Mouse (Mus musculus) stomach, postnatal 0 days (tissue): Measurements from ENCODE around the gene Rhoq. TPM values are rescaled to one million over a fixed set of nuclear protein-coding genes. Genes with fewer than 3 reads are reported as not detected.

Experiments used
- ATAC-seq: fragments of 200-750 bp; cut with Nextera tagmentation; 2 replicates; pipeline ENCODE4 v1.8.0; 2017; ENCODE audit not compliant: low FRiP score, low TSS enrichment
- DNase-seq: peaks from one replicate; pipeline ENCODE4 v3.0.0-alpha.2; 2016; ENCODE audit warnings: low spot score
- H3K27ac ChIP-seq: fragments of 300-500 bp; sonication (generic); replicated peaks from 2 replicates; pipeline ENCODE4 v1.5.1; 2014; ENCODE audit warnings: mild to moderate bottlenecking, control low read depth
- H3K27me3 ChIP-seq: fragments of 300-500 bp; sonication (generic); 2 replicates; pipeline ENCODE4 v1.6.1; 2014; ENCODE audit warnings: low read length; ENCODE audit not compliant: control insufficient read depth, insufficient read depth
- H3K36me3 ChIP-seq: fragments of 300-500 bp; sonication (generic); 2 replicates; pipeline ENCODE4 v1.6.1; 2014; ENCODE audit warnings: low read length, mixed read lengths; ENCODE audit not compliant: control insufficient read depth, insufficient read depth
- H3K4me1 ChIP-seq: fragments of 300-500 bp; sonication (generic); replicated peaks from 2 replicates; pipeline ENCODE4 v1.6.1; 2014; ENCODE audit warnings: antibody characterized with exemption; ENCODE audit not compliant: control insufficient read depth, insufficient read depth
- H3K4me2 ChIP-seq: fragments of 300-500 bp; sonication (generic); replicated peaks from 2 replicates; pipeline ENCODE4 v1.6.1; 2014; ENCODE audit warnings: low read depth, mild to moderate bottlenecking, control low read depth, moderate library complexity
- H3K4me3 ChIP-seq: fragments of 300-500 bp; sonication (generic); 2 replicates; pipeline ENCODE4 v1.5.1; 2014; ENCODE audit warnings: low read depth, low read length, control low read depth
- H3K9ac ChIP-seq: fragments of 300-500 bp; sonication (generic); 2 replicates; pipeline ENCODE4 v1.6.1; 2014; ENCODE audit warnings: mild to moderate bottlenecking, low read length, control low read depth, mixed read lengths
- H3K9me3 ChIP-seq: fragments of 300-500 bp; sonication (generic); 2 replicates; pipeline ENCODE4 v1.6.1; 2016; ENCODE audit warnings: low read length; ENCODE audit not compliant: control insufficient read depth
- CTCF ChIP-seq: IDR thresholded peaks from 2 replicates; pipeline ENCODE4 v1.5.1; 2016; ENCODE audit warnings: antibody characterized with exemption, low read depth, mild to moderate bottlenecking, moderate library complexity
- EP300 ChIP-seq: optimal IDR thresholded peaks from 2 replicates; pipeline ENCODE3; 2016; ENCODE audit warnings: antibody characterized with exemption
- WGBS: fragments of 180-500 bp; shearing (Covaris S2); extraction: QIAGEN DNeasy Blood & Tissue Kit; methylation state at CpG from one replicate; pipeline ENCODE4 v1.1.7; 2014; 5-methylcytosine and 5-hydroxymethylcytosine counted together
- polyA plus RNA-seq: library from polyadenylated mRNA; unstranded; fragments of >200 nt; fragmentation: Nextera tagmentation; extraction: Ambion mirVana; gene quantifications from 2 replicates; pipeline ENCODE4 v1.2.1, GENCODE M21; 2015

The Rhoq gene
- polyA plus RNA-seq, 1 experiment from 2014 or later: 6.2 TPM

DNA sequence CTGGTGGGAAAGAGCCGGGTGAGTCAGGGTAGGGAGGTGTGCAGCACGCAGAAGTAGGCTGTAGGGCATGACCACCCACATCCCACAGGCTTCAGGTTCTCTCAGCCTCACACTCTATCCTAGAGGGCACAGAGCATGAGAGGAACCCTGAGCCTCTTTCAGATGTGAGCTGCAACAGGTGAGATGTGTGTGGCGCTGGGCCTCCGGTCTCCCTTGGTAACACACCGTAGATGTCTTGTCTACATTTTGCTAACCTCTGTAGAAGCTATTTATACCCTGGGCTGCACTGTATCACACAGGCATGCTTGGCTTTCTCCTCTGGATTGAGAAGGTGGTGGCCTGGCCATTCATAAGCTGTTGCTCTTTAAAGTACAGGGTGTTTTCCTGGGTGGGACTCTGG is 5.7 kb downstream of the Rhoq start:
- Histone ChIP-seq H3K36me3 (peaks cover 3% of the 10 kb centered on the region; the same call in 1 of the 2 replicates), H3K27me3 (no peaks in the 10 kb centered on the region), H3K4me3 (no peak overlapping the region), H3K4me1 (0 out of 2 replicates have a peak, but pooled peaks cover 5% of the 10 kb centered on the region), H3K4me2 (no peak overlapping the region), H3K27ac (no peak overlapping the region), H3K9me3 (no peaks in the 10 kb centered on the region), H3K9ac (no peak overlapping the region)
- ATAC-seq (no peak), DNase-seq (no peak)
- TF ChIP-seq EP300 (no peak), CTCF (no peak)
- WGBS: 89% methylated on average over 5 of the region's 5 CpGs

DNA sequence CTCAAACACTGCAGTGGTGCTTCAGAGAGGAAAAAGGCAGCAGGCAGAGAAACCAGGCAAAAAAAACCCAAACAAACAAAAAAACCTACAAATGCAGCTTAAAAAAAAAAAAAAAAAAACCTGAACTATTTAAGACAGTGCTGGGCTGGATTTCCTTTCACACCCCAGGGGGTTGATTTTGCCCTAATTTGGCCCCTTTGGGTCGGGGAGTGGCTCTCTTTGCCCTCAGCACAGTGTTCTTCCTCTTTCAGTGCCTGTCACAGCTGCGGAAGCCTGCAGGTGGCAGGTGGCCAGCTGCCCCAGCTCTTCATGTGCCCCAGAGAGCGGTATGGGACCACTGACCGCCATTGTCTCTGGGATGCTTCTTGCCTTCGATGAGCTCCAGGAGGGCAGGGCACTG is 6.7 kb downstream of the Rhoq start:
- ATAC-seq: no peak
- 64% methylated on average over 5 of the region's 5 CpGs for WGBS
- Histone ChIP-seq H3K4me1 (0 out of 2 replicates have a peak, but pooled peaks cover 5% of the 10 kb centered on the region), H3K27me3 (no peaks in the 10 kb centered on the region), H3K9me3 (no peaks in the 10 kb centered on the region), H3K36me3 (peaks cover 3% of the 10 kb centered on the region; the same call in 1 of the 2 replicates), H3K4me3 (no peak overlapping the region), H3K9ac (no peak overlapping the region), H3K27ac (no peak overlapping the region), H3K4me2 (no peak overlapping the region)
- TF ChIP-seq CTCF (no peak), EP300 (no peak)
- DNase-seq: no peak

DNA sequence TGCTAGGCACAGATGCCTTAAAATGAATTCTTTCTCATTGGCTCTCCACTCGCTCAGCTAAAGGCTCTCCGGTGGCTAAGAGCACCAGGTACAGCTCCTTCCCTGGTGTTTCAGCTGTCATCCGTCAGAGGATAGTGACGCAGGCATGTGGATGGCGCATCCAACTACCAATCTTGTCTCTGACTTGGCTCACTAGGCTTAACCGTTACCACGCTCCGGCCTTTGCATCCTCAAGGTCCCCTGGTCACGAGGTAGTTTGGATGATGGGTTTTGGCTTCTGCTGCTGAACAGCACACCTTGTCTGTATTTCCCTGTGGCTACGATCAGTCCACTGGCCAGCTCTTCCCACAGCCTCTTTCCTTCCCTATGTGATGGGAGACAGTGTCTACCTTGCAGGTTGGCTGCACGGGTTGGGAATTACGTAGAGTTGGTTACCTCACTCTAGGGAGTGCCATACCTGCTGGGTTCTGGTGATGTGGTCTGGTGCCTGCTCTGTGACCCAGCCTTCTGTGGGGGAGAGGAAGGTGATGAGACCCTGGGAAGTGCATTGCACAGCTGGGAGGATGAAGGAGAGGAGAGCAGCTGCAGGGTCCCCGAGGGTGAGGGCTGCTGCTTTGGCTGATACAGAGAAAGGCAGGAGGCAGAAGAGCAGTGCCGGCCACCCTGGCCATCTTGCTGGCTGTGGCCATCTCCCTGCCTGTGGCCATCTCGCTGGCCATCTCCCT is 7.3 kb downstream of the Rhoq start:
- Histone ChIP-seq H3K4me1 (0 out of 2 replicates have a peak, but pooled peaks cover 3% of the 10 kb centered on the region), H3K4me3 (no peak overlapping the region), H3K9ac (no peak overlapping the region), H3K4me2 (no peak overlapping the region), H3K36me3 (peaks cover 3% of the 10 kb centered on the region; the same call in 1 of the 2 replicates), H3K27me3 (no peaks in the 10 kb centered on the region), H3K9me3 (no peaks in the 10 kb centered on the region), H3K27ac (no peak overlapping the region)
- 90% methylated on average over 15 of the region's 15 CpGs for WGBS
- no peak for DNase-seq
- TF ChIP-seq CTCF (no peak), EP300 (no peak)
- no peak for ATAC-seq

DNA sequence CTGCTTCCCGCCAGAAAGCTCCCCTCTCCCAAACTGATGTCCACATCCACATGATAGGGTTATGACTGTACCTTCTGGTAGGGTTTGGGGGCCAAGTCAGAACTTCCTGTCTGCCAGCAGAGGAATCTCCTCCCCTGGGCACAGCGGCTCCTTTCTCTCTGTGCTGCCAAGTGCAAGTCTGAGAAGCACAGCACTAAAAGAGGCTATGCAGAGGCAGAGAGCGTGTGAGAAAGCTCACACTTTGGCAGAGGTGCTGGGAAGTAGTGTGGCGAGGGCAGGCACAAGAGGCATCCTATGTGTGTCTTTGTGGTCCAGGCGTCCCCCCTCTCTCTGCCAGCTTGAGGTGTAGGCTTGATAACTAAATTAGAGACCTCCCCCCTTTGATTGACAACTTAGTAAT is 8.2 kb downstream of the Rhoq start:
- ATAC-seq: no peak
- TF ChIP-seq EP300 (no peak), CTCF (no peak)

DNA sequence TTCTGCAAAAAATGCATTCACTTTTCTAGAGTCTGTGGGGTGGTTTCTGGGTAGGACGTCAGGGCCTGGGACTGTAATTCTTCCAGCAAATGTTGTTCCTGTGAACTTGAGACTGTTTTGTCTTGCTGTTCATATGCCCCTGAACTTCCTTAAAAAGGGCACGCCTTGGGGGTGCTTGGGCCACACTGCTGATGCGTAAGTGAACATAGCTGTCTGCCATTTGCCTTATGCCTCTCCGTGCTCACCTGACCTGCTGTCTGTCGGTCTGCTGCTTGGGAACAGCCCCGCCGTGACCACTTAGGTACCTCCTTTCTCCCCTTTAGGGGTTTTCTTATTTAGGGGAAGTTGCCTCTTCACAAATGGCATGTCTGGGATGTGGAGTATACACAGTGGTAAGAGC is 9.0 kb downstream of the Rhoq start:
- WGBS: 90% methylated on average over 7 of the region's 7 CpGs
- TF ChIP-seq CTCF (no peak), EP300 (no peak)
- Histone ChIP-seq H3K4me2 (no peak overlapping the region), H3K36me3 (peaks cover 3% of the 10 kb centered on the region; the same call in 1 of the 2 replicates), H3K9me3 (no peaks in the 10 kb centered on the region), H3K9ac (no peak overlapping the region), H3K4me3 (no peak overlapping the region), H3K27me3 (no peaks in the 10 kb centered on the region), H3K4me1 (0 out of 2 replicates have a peak, but pooled peaks cover 3% of the 10 kb centered on the region), H3K27ac (no peak overlapping the region)
- DNase-seq: no peak
- ATAC-seq: no peak

More for the DNA sequence above, 8.2 kb downstream of the Rhoq start:
- Histone ChIP-seq H3K9ac (no peak overlapping the region), H3K4me2 (no peak overlapping the region), H3K27me3 (no peaks in the 10 kb centered on the region), H3K4me3 (no peak overlapping the region), H3K36me3 (peaks cover 3% of the 10 kb centered on the region; the same call in 1 of the 2 replicates), H3K4me1 (0 out of 2 replicates have a peak, but pooled peaks cover 3% of the 10 kb centered on the region), H3K9me3 (no peaks in the 10 kb centered on the region), H3K27ac (no peak overlapping the region)
- WGBS: 75% methylated on average over 5 of the region's 5 CpGs
- no peak for DNase-seq

DNA sequence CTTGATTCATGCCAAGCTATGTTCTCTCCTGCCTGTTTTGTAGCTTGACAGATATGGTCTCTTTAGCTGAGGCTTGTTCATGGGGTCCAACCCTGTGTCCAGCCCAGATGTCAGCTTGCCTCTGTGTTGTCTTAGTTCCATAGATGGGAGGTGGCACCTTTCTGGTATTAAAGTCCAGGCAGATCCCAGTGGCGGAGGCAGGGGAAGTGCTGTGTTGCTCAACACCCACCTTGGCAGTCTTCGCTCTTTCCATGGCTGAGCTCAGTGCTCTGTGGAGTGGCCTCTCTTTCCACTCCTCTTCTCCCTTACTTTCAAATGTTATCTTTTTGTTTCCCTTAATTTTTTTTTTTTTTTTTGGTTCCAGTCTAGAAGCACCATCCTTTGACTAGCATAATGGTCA is 10.2 kb downstream of the Rhoq start:
- no peak overlapping the region for H3K4me3 ChIP-seq
- H3K4me2 ChIP-seq: no peak overlapping the region
- no peak for TF ChIP-seq CTCF
- TF ChIP-seq EP300: no peak
- DNase-seq (no peak), ATAC-seq (no peak)
- no peak overlapping the region for H3K9ac ChIP-seq
- H3K9me3 ChIP-seq: no peaks in the 10 kb centered on the region
- H3K4me1 ChIP-seq: no peaks in the 10 kb centered on the region
- 93% methylated on average over 2 of the region's 2 CpGs for WGBS
- H3K36me3 ChIP-seq: peaks cover 5% of the 10 kb centered on the region; the same call in 1 of the 2 replicates
- no peak overlapping the region for H3K27ac ChIP-seq
- no peaks in the 10 kb centered on the region for H3K27me3 ChIP-seq
